Mouse (Mus musculus) embryonic fibroblast, embryonic 13.5 days (primary cell): ENCODE data around the gene Dnajc16.

Experiments
- CTCF ChIP-seq: IDR thresholded peaks from 2 replicates; pipeline ENCODE4 v1.5.1; 2011; ENCODE audit warnings: mild to moderate bottlenecking, control low read depth, low read length, moderate library complexity, borderline replicate concordance; ENCODE audit not compliant: insufficient read depth
- POLR2A ChIP-seq: IDR thresholded peaks from 2 replicates; pipeline ENCODE4 v1.6.1; 2011; ENCODE audit warnings: low read depth, mild to moderate bottlenecking, control low read depth, low read length, moderate library complexity

- TF ChIP-seq CTCF (no peak), POLR2A (no peak)
Measured at GRCm38 (mm10) chr4:141752076-141752421, 38.7 kb downstream of the Dnajc16 start.
